Mouse (Mus musculus) bone marrow, adult 2 months (tissue): ENCODE data around the gene Canx. TPM values are rescaled to one million over a fixed set of nuclear protein-coding genes. Genes with fewer than 3 reads are reported as not detected.
A peak's percentile ranks its signal among the peaks of the same experiment; 100 is the strongest.
"Not testable (repeated sequence)": the region's sequence is repeated elsewhere in the genome, so short reads cannot be mapped to it uniquely, and the experiment has no call there.

Experiments
- H3K27ac ChIP-seq: fragments of 200-500 bp; 2 replicates; pipeline ENCODE4 v1.5.1; 2012; ENCODE audit warnings: low read depth, mild to moderate bottlenecking, control low read depth, inconsistent platforms, low read length; ENCODE audit not compliant: control insufficient read depth, poor library complexity, insufficient read depth
- H3K4me1 ChIP-seq: fragments of 200-500 bp; 2 replicates; pipeline ENCODE4 v1.6.1; 2011; ENCODE audit warnings: low read length; ENCODE audit not compliant: control insufficient read depth, insufficient read depth
- H3K4me3 ChIP-seq: fragments of 200-500 bp; replicated peaks from 2 replicates; pipeline ENCODE3; 2011; ENCODE audit warnings: mild to moderate bottlenecking, low read depth, low read length, control low read depth; ENCODE audit not compliant: control insufficient read depth
- CTCF ChIP-seq: fragments of 200-500 bp; IDR thresholded peaks from 2 replicates; pipeline ENCODE4 v1.5.1; 2011; ENCODE audit warnings: low read length, control low read depth; ENCODE audit not compliant: control insufficient read depth, insufficient read depth
- POLR2A ChIP-seq: fragments of 200-500 bp; IDR thresholded peaks from 2 replicates; pipeline ENCODE4 v1.6.1; 2011; ENCODE audit warnings: low read depth, mild to moderate bottlenecking, control low read depth, low read length, borderline replicate concordance; ENCODE audit not compliant: control insufficient read depth
- WGBS: fragments of 180-500 bp; shearing (Covaris S2); methylation state at CpG from one replicate; pipeline ENCODE4 v1.1.7; 2018; 5-methylcytosine and 5-hydroxymethylcytosine counted together
- polyA plus RNA-seq: library from polyadenylated mRNA; stranded (reverse); fragments of >200 nt; gene quantifications from 2 replicates; pipeline ENCODE4 v1.2.4, GENCODE M21; 2011; ENCODE audit warnings: low replicate concordance; ENCODE audit not compliant: missing spikeins, insufficient read depth, insufficient read length

Gene Canx
- polyA plus RNA-seq, 1 experiment = 195 TPM

GRCm38 (mm10) chr11:50369360-50369911 is 44.0 kb upstream of the Canx start:
- TF ChIP-seq CTCF = no peak
- TF ChIP-seq POLR2A = no peak
- Histone ChIP-seq H3K27ac (peak overlapping the region; percentile 61; the same call in 1 of the 2 replicates), H3K4me1 (peaks cover 4% of the 10 kb centered on the region; the same call in 1 of the 2 replicates), H3K4me3 (no peak overlapping the region)
- WGBS = 55% methylated on average over 5 of the region's 5 CpGs

GRCm38 (mm10) chr11:50367531-50367930 is 42.1 kb upstream of the Canx start:
- TF ChIP-seq CTCF (no peak), POLR2A (no peak)
- no peak overlapping the region for H3K4me3 ChIP-seq

GRCm38 (mm10) chr11:50365322-50365721 is 39.8 kb upstream of the Canx start:
- TF ChIP-seq POLR2A (no peak), CTCF (no peak)
- Histone ChIP-seq H3K4me1 (peaks cover 4% of the 10 kb centered on the region; the same call in 1 of the 2 replicates), H3K27ac (no peak overlapping the region), H3K4me3 (no peak overlapping the region)

More at GRCm38 (mm10) chr11:50367531-50367930, 42.1 kb upstream of the Canx start:
- Histone ChIP-seq H3K27ac (no peak overlapping the region), H3K4me1 (peaks cover 4% of the 10 kb centered on the region; the same call in 1 of the 2 replicates)
- WGBS = 91% methylated on average over 9 of the region's 9 CpGs

- H3K27ac ChIP-seq = no peak overlapping the region
- H3K4me3 ChIP-seq = no peak overlapping the region
- peaks cover 4% of the 10 kb centered on the region; the same call in 1 of the 2 replicates for H3K4me1 ChIP-seq
- TF ChIP-seq POLR2A (no peak), CTCF (peak; percentile 72)
- whole genome bisulfite sequencing = 3% methylated on average over 4 of the region's 4 CpGs
Measured at GRCm38 (mm10) chr11:50364548-50364947, 39.1 kb upstream of the Canx start.

GRCm38 (mm10) chr11:50361282-50361681 is 35.8 kb upstream of the Canx start:
- H3K4me1 ChIP-seq, H3K27ac ChIP-seq, H3K4me3 ChIP-seq: not testable (repeated sequence)
- 70% methylated on average over 1 of the region's 1 CpGs for WGBS

- Histone ChIP-seq H3K4me1 (no peaks in the 10 kb centered on the region; the same call in 1 of the 2 replicates), H3K4me3 (peak overlapping the region; percentile 75), H3K27ac (peak overlapping the region; percentile 26; the same call in 1 of the 2 replicates)
- no peak for TF ChIP-seq CTCF
- WGBS = 2% methylated on average over 74 of the region's 74 CpGs
Measured at GRCm38 (mm10) chr11:50358950-50359861, 33.7 kb upstream of the Canx start.

GRCm38 (mm10) chr11:50355395-50355794 is 29.9 kb upstream of the Canx start:
- WGBS = 11% methylated on average over 1 of the region's 1 CpGs
- no peaks in the 10 kb centered on the region; the same call in 1 of the 2 replicates for H3K4me1 ChIP-seq
- no peak for TF ChIP-seq CTCF
- no peak for TF ChIP-seq POLR2A
- no peak overlapping the region for H3K27ac ChIP-seq
- H3K4me3 ChIP-seq = no peak overlapping the region

- Histone ChIP-seq H3K4me3 (no peak overlapping the region), H3K27ac (no peak overlapping the region), H3K4me1 (no peaks in the 10 kb centered on the region; the same call in 1 of the 2 replicates)
- TF ChIP-seq POLR2A (no peak), CTCF (no peak)
- 85% methylated on average over 3 of the region's 3 CpGs for WGBS
Measured at GRCm38 (mm10) chr11:50354851-50355250, 29.4 kb upstream of the Canx start.

GRCm38 (mm10) chr11:50354162-50354561 is 28.7 kb upstream of the Canx start, which contains the start of gene Cby3:
Cby3 (plus strand) TSS chr11:50354462.
- TF ChIP-seq POLR2A (no peak), CTCF (no peak)
- Histone ChIP-seq H3K27ac (no peak within 1 kb of the TSS), H3K4me1 (no peaks in the 10 kb centered on the region; the same call in 1 of the 2 replicates), H3K4me3 (no peak within 1 kb of the TSS)
